Mouse (Mus musculus) forebrain, embryonic 12.5 days (tissue): ENCODE data around the gene Naa80. TPM values are rescaled to one million over a fixed set of nuclear protein-coding genes. Genes with fewer than 3 reads are reported as not detected.

ENCODE experiments used
- ATAC-seq: fragments of 200-750 bp; cut with Nextera tagmentation; 2 replicates; pipeline ENCODE4 v1.8.0; 2017; ENCODE audit warnings: moderate TSS enrichment; ENCODE audit not compliant: low FRiP score
- H3K27ac ChIP-seq: fragments of 300-500 bp; sonication (generic); 2 replicates; pipeline ENCODE4 v1.5.1; 2016; ENCODE audit warnings: mild to moderate bottlenecking
- H3K27me3 ChIP-seq: fragments of 300-500 bp; sonication (generic); 2 replicates; pipeline ENCODE4 v1.6.1; 2016; ENCODE audit warnings: mild to moderate bottlenecking
- H3K36me3 ChIP-seq: fragments of 300-500 bp; sonication (generic); replicated peaks from 2 replicates; pipeline ENCODE4 v1.6.1; 2016; ENCODE audit warnings: mild to moderate bottlenecking
- H3K4me1 ChIP-seq: fragments of 300-500 bp; sonication (generic); 2 replicates; pipeline ENCODE4 v1.6.1; 2016
- H3K4me2 ChIP-seq: fragments of 300-500 bp; sonication (generic); 2 replicates; pipeline ENCODE4 v1.6.1; 2016; ENCODE audit warnings: mild to moderate bottlenecking, moderate library complexity
- H3K4me3 ChIP-seq: fragments of 300-500 bp; sonication (generic); replicated peaks from 2 replicates; pipeline ENCODE4 v1.5.1; 2016; ENCODE audit warnings: mild to moderate bottlenecking
- H3K9ac ChIP-seq: fragments of 300-500 bp; sonication (generic); 2 replicates; pipeline ENCODE4 v1.6.1; 2016; ENCODE audit warnings: mild to moderate bottlenecking
- H3K9me3 ChIP-seq: fragments of 300-500 bp; sonication (generic); 2 replicates; pipeline ENCODE4 v1.6.1; 2016
- WGBS: fragments of 180-500 bp; shearing (Covaris S2); methylation state at CpG from one replicate; pipeline ENCODE4 v1.1.7; 2016; 5-methylcytosine and 5-hydroxymethylcytosine counted together
- polyA plus RNA-seq: library from polyadenylated mRNA; unstranded; fragments of >200 nt; fragmentation: Nextera tagmentation; extraction: Ambion mirVana; gene quantifications from 2 replicates; pipeline ENCODE4 v1.2.1, GENCODE M21; 2016

Naa80 gene
- polyA plus RNA-seq, 1 experiment from 2014 or later: 14.2 TPM

GRCm38 (mm10) chr9:107629411-107629730, 50.7 kb downstream of the Naa80 start:
- Histone ChIP-seq H3K27ac (peak overlapping the region; percentile 100), H3K9ac (peak overlapping the region; percentile 68), H3K36me3 (peaks cover 27% of the 10 kb centered on the region), H3K27me3 (no peaks in the 10 kb centered on the region), H3K4me3 (no peak overlapping the region; the same call in 1 of the 2 replicates), H3K9me3 (no peaks in the 10 kb centered on the region), H3K4me2 (peak overlapping the region; percentile 99), H3K4me1 (peaks cover 97% of the 10 kb centered on the region)
- ATAC-seq: no peak
- WGBS: 20% methylated on average over 4 of the region's 4 CpGs

GRCm38 (mm10) chr9:107629901-107630425, 51.3 kb downstream of the Naa80 start:
- WGBS: 4% methylated on average over 14 of the region's 14 CpGs
- Histone ChIP-seq H3K27me3 (no peaks in the 10 kb centered on the region), H3K9ac (peak overlapping the region; percentile 68), H3K27ac (peak overlapping the region; percentile 100), H3K4me3 (peak overlapping the region; percentile 94), H3K36me3 (peaks cover 21% of the 10 kb centered on the region), H3K9me3 (no peaks in the 10 kb centered on the region), H3K4me1 (peaks cover 94% of the 10 kb centered on the region), H3K4me2 (peak overlapping the region; percentile 99)
- ATAC-seq: peak; percentile 7; the same call in 1 of the 2 replicates

- peak overlapping the region; percentile 100 for H3K27ac ChIP-seq
- peak; percentile 48 for ATAC-seq
- 0% methylated on average over 4 of the region's 4 CpGs for WGBS
- peak overlapping the region; percentile 68 for H3K9ac ChIP-seq
- H3K4me1 ChIP-seq: peaks cover 90% of the 10 kb centered on the region
- peak overlapping the region; percentile 94 for H3K4me3 ChIP-seq
- peak overlapping the region; percentile 99 for H3K4me2 ChIP-seq
- H3K36me3 ChIP-seq: peaks cover 15% of the 10 kb centered on the region; the same call in 1 of the 2 replicates
- no peaks in the 10 kb centered on the region for H3K9me3 ChIP-seq
- no peaks in the 10 kb centered on the region for H3K27me3 ChIP-seq
Observed at GRCm38 (mm10) chr9:107630576-107630975, 51.9 kb downstream of the Naa80 start.

- peak overlapping the region; percentile 94 for H3K9ac ChIP-seq
- 25% methylated on average over 9 of the region's 9 CpGs for WGBS
- peaks cover 91% of the 10 kb centered on the region for H3K4me1 ChIP-seq
- H3K4me3 ChIP-seq: peak overlapping the region; percentile 94
- H3K36me3 ChIP-seq: peaks cover 13% of the 10 kb centered on the region; the same call in 1 of the 2 replicates
- no peak for ATAC-seq
- H3K27ac ChIP-seq: peak overlapping the region; percentile 100
- H3K9me3 ChIP-seq: no peaks in the 10 kb centered on the region
- peak overlapping the region; percentile 99 for H3K4me2 ChIP-seq
- H3K27me3 ChIP-seq: no peaks in the 10 kb centered on the region
Observed at GRCm38 (mm10) chr9:107631311-107631826, 52.7 kb downstream of the Naa80 start.

- no peaks in the 10 kb centered on the region for H3K9me3 ChIP-seq
- H3K4me3 ChIP-seq: peak overlapping the region; percentile 94
- no peak for ATAC-seq
- H3K27ac ChIP-seq: peak overlapping the region; percentile 100
- H3K4me2 ChIP-seq: peak overlapping the region; percentile 99
- H3K9ac ChIP-seq: peak overlapping the region; percentile 94
- WGBS: 61% methylated on average over 8 of the region's 8 CpGs
- peaks cover 91% of the 10 kb centered on the region for H3K4me1 ChIP-seq
- H3K36me3 ChIP-seq: peaks cover 13% of the 10 kb centered on the region; the same call in 1 of the 2 replicates
- H3K27me3 ChIP-seq: no peaks in the 10 kb centered on the region
Observed at GRCm38 (mm10) chr9:107631861-107632260, 53.2 kb downstream of the Naa80 start.

- Histone ChIP-seq H3K36me3 (peaks cover 13% of the 10 kb centered on the region; the same call in 1 of the 2 replicates), H3K9ac (peak overlapping the region; percentile 94), H3K27ac (peak overlapping the region; percentile 100), H3K27me3 (no peaks in the 10 kb centered on the region), H3K9me3 (no peaks in the 10 kb centered on the region), H3K4me3 (peak overlapping the region; percentile 94), H3K4me1 (peaks cover 91% of the 10 kb centered on the region), H3K4me2 (peak overlapping the region; percentile 99)
- ATAC-seq: no peak
- WGBS: 23% methylated on average over 6 of the region's 6 CpGs
Observed at GRCm38 (mm10) chr9:107632478-107632877, 53.8 kb downstream of the Naa80 start.

GRCm38 (mm10) chr9:107633091-107633660, 54.5 kb downstream of the Naa80 start:
- Histone ChIP-seq H3K27ac (peak overlapping the region; percentile 100), H3K9me3 (no peaks in the 10 kb centered on the region), H3K4me2 (peak overlapping the region; percentile 99), H3K4me3 (peak overlapping the region; percentile 94), H3K9ac (peak overlapping the region; percentile 94), H3K27me3 (no peaks in the 10 kb centered on the region), H3K4me1 (peaks cover 88% of the 10 kb centered on the region), H3K36me3 (peaks cover 9% of the 10 kb centered on the region; the same call in 1 of the 2 replicates)
- under 1% methylated on average over 33 of the region's 33 CpGs for WGBS
- peak; percentile 7; the same call in 1 of the 2 replicates for ATAC-seq

Other genes starting within 250 kb of the Naa80 start
- 10.3 and 12.0 TPM in 2 replicates for gene Hemk1, start 240.5 kb upstream of the Naa80 start, polyA plus RNA-seq
- 2.2 and 2.9 TPM in 2 replicates for gene 6430571L13Rik, start 238.3 kb upstream of the Naa80 start, polyA plus RNA-seq
- 3.3 and 3.4 TPM in 2 replicates for gene Cacna2d2, start 179.3 kb upstream of the Naa80 start, polyA plus RNA-seq
- 43.3 and 45.0 TPM in 2 replicates for gene Tmem115, start 44.9 kb upstream of the Naa80 start, polyA plus RNA-seq
- gene Cyb561d2, start 36.7 kb upstream of the Naa80 start, polyA plus RNA-seq: 17.7 and 18.9 TPM in 2 replicates
- gene Nprl2, start 36.7 kb upstream of the Naa80 start, polyA plus RNA-seq: 43.1 and 46.3 TPM in 2 replicates
- 1.0 and 2.2 TPM in 2 replicates for gene Zmynd10, start 31.6 kb upstream of the Naa80 start, polyA plus RNA-seq
- 40.0 and 45.7 TPM in 2 replicates for gene Rassf1, start 27.3 kb upstream of the Naa80 start, polyA plus RNA-seq
- 77.2 and 79.9 TPM in 2 replicates for gene Tusc2, start 15.6 kb upstream of the Naa80 start, polyA plus RNA-seq
- gene Hyal2, start 10.9 kb upstream of the Naa80 start, polyA plus RNA-seq: 108 and 110 TPM in 2 replicates
- 6.9 and 8.4 TPM in 2 replicates for gene Hyal1, start 2.0 kb upstream of the Naa80 start, polyA plus RNA-seq
- 0.80 and 1.2 TPM in 2 replicates for gene Hyal3, start 1.9 kb downstream of the Naa80 start, polyA plus RNA-seq
- gene Ifrd2, start 8.8 kb downstream of the Naa80 start, polyA plus RNA-seq: 22.1 and 26.3 TPM in 2 replicates
- gene Sema3b, start 30.3 kb downstream of the Naa80 start, polyA plus RNA-seq: 1.7 and 2.6 TPM in 2 replicates
- gene Gnai2, start 56.5 kb downstream of the Naa80 start, polyA plus RNA-seq: 570 and 587 TPM in 2 replicates
- 8.5 and 10.6 TPM in 2 replicates for gene Slc38a3, start 90.6 kb downstream of the Naa80 start, polyA plus RNA-seq
- gene Gnat1, start 100.8 kb downstream of the Naa80 start, polyA plus RNA-seq: 1.7 and 2.1 TPM in 2 replicates
- 13.2 and 15.2 TPM in 2 replicates for gene Sema3f, start 131.6 kb downstream of the Naa80 start, polyA plus RNA-seq
- gene Rbm5, start 192.1 kb downstream of the Naa80 start, polyA plus RNA-seq: 232 and 237 TPM in 2 replicates